Mouse (Mus musculus) spleen, adult 10 weeks (tissue): ENCODE data around the gene Commd8. TPM values are rescaled to one million over a fixed set of nuclear protein-coding genes. Genes with fewer than 3 reads are reported as not detected.

Source experiments
- polyA plus RNA-seq: library from polyadenylated mRNA; stranded (reverse); fragments of 350-450 nt; fragmentation: Illumina TruSeq; extraction: RNeasy Lipid Tissue Mini Kit (QIAGEN cat#74804); gene quantifications from one replicate; pipeline ENCODE4 v1.2.3, GENCODE M21; 2015; ENCODE audit warnings: low replicate concordance; ENCODE audit not compliant: insufficient read depth

The Commd8 gene
- 180 TPM for polyA plus RNA-seq

GRCm38 (mm10) chr5:72167594-72168284 lies at the start of gene Commd8:
Commd8 (minus strand) TSS chr5:72168189.

